Mouse (Mus musculus) brain, embryonic 18.5 days (tissue): Measurements from ENCODE around the gene Intu.

Experiments
- DNase-seq: peaks from one replicate; pipeline ENCODE4 v3.0.0-alpha.2; 2012; ENCODE audit warnings: low read depth, low spot score

Gene Intu

DNA sequence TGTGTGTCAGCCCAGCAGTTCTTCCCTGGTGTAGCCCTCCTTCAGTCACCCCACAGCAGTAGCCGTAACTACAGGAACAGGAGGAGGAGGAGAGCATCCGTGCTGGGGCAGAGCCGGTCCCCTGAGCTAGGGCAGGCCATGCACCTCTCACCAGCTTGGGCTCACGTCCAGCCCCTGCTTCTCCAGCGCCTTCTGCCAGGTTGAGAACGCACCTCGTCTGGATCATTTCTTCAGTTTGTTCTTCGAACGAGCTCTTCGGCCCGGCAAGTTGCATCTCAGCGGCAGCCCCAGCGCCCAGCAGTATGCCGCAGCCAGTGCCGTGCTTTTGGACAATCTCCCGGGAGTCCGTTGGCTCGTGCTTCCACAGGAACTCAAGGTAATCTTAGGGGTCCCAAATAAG, 152.1 kb downstream of the Intu start:
- no peak for DNase-seq

GRCm38 (mm10) chr3:40685855-40686515, 154.9 kb downstream of the Intu start:
- DNase-seq = peak; percentile 16

DNA sequence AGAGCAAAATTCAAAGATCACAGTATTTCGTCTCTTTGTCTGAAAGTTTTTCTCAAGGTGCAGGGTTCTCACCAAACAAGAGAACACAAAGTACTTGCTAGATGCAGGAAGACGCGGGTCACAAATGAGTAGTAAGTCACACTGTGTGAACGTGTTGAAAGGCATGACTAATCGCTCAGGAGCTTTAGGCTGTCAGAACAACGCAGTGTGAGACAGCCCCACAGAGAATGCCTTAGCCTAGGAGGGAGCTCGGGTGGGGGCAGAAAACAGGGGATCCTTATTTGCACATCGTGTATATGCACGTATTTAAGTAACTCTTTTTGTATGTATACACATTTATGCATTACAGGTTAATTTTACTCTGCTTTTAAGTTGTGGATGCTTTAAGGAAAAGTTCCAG, 155.8 kb downstream of the Intu start:
- no peak for DNase-seq

DNA sequence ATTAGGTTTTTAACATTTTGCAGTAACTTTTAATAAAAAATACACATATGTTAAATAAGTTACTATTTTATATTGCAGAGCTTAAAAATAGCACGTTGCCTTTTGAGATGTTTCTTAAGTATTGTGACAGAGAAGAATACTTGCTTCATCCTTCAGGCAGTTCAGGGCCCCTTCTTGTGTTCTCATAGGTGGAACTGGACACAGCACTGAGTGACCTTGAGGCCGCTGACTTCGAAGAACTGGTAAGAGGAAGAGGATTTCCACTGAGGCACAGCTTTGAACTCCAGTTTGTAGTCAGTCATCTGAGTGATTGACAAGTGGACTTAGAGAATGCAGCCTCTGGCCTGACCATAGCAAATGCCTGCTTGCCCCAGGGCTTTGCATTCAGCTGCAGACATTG, 156.5 kb downstream of the Intu start:
- DNase-seq = no peak

- no peak for DNase-seq
These were observed 160.5 kb downstream of the Intu start for GRCm38 (mm10) chr3:40691566-40691965.

DNA sequence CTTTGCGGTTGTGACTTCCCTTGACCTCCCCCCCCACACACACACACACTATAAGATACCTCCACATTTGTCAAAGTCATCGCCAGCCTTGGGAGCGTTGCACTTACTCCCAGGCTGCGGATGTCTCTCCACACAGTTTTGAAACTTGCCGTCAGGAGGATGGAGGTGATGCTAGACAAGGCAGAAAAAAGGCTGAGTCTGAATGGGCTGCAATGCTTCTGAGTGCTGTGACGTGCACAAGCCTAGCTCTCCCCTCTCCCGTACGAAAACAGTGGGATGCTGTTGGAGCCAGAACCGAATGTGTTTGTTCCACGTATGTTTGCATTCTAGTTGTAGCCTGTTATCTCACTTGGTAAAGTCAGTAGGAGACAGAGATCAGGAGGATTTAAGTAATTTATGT, 162.3 kb downstream of the Intu start:
- no peak for DNase-seq

GRCm38 (mm10) chr3:40693960-40694359, 162.9 kb downstream of the Intu start:
- DNase-seq = no peak

DNA sequence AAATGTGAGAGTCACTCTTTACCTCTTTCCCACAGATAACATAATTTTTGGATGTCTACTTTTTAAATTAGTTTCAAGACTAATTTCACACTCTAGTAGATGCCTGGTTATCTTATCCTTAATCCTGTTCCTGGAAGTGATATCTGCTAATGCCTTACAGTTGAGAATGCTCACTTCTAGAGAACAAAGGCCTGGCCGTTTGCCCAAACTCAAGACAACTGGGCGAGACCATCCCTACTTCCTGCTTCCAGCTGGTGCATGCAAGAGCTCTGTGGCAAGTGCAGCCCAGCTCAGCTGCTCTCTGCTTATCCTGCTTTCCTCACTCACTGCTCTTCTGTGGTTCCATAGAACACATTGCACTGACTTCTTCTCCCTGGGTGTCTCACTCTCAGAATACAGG, 163.4 kb downstream of the Intu start:
- no peak for DNase-seq

- DNase-seq = no peak
These were observed 164.1 kb downstream of the Intu start for GRCm38 (mm10) chr3:40695162-40695561.

DNA sequence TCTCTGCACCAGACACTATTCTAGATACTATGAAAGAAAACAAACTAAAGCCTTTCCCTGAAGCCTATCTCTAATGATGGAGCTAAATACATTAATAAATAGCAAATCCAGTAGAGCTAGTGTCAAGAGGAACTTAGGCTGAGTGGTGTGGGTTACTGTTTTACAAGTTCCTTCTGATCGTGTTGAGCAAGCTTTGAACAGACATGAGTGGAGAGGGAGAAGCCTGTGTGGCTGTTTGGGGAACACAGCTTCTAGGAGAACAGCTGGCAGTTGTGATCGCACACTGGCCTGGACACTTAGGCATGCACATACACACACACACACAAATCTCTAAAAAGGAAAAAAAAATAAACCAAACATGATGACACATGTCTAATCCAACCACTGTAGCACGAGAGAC, 167.7 kb downstream of the Intu start:
- no peak for DNase-seq

DNA sequence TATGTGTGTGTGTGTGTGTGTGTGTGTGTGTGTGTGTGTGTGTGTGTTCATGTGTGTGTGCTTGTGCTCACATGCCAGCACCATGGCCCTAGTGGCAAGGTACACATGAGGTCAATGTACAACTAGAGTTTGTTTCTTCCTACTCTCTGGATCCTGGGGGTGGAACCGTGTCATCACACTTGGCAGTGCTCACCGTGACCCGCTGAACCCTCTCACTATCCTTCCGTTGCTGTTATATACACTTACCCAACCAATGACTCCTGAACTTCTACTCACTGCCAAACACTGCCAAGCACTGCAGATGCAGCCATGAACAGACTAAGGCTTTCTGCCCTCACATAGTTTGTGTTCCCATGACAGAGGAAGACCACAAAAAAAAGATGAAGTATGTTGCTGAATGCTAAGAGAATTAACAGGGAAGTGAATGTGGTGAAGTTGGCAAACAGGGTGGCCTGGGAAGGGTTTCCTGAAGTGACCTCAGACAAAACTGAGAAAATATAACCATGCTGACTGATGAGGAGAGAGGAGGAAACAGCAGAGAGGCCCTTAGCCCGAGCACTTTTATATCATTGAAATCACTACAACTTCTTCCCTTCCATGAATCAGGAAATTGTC, 173.8 kb downstream of the Intu start:
- DNase-seq = no peak

DNA sequence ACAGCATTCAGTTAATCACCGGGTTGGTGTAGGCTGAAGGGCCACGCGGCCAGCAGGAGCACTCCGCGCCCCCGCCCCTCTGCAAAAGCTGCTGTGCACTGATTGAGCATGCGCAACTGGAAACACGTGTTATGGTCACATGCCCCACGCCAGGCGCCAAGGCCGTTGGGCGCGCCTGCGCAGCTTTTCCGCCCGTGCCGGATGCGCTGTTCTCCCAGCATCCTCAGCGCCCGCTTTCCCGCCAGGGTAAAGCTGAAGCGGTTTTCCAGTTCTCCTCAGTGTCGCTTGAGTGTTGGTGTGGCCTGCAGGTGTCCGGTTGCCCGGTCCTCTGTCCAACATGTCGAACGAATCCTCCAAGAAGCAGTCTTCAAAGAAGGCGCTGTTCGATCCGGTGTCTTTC, 177.6 kb downstream of the Intu start, which contains the start of gene Slc25a31:
Gene Slc25a31 (plus strand): TSS at position 201 of the 400 bp plus-strand sequence.
- DNase-seq = no peak

- no peak for DNase-seq
These were observed 185.0 kb downstream of the Intu start for GRCm38 (mm10) chr3:40716056-40716455.

DNA sequence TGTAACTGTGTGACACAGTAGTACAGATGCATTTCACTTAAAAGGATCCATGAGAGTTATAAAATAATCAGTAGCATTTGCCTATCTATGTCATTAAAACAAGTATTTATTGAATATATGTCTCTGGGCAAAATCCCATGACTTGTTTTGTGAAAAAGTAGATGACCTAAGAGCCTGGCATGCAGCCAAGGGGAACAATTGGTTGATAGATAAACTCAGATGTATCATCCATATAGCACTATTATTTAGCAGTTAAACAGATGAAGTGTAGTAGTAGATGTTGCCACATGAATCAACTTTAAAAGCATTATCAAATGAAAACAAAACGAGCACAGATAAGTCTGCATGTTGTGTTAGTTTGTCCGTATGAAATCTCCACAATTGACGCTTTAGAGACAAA, 187.9 kb downstream of the Intu start:
- no peak for DNase-seq

DNA sequence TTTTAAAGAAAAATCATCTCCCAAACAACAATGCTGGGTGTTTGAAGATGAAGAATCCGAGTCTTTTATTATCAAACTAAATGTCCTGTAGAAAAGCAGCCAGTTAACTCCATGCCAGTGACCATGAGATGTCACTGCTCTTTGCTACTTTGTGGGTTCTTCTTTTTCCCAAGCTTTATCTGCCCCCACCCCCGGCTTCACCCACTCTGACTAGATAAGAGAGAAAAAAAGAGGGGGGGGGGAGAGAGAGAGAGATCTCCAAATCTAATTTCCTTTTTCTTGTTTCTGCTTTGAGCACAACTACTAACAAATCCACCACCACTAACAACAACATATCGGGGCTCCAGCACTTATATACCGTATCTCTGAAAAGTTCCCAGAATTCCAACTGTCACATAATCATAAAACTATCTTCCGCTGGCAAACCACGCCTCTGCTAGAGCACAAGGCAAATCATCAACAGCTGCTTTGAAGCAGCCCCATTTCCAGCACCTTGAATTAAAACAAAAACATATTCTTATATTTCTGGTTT, 207.4 kb downstream of the Intu start:
- DNase-seq = no peak

DNA sequence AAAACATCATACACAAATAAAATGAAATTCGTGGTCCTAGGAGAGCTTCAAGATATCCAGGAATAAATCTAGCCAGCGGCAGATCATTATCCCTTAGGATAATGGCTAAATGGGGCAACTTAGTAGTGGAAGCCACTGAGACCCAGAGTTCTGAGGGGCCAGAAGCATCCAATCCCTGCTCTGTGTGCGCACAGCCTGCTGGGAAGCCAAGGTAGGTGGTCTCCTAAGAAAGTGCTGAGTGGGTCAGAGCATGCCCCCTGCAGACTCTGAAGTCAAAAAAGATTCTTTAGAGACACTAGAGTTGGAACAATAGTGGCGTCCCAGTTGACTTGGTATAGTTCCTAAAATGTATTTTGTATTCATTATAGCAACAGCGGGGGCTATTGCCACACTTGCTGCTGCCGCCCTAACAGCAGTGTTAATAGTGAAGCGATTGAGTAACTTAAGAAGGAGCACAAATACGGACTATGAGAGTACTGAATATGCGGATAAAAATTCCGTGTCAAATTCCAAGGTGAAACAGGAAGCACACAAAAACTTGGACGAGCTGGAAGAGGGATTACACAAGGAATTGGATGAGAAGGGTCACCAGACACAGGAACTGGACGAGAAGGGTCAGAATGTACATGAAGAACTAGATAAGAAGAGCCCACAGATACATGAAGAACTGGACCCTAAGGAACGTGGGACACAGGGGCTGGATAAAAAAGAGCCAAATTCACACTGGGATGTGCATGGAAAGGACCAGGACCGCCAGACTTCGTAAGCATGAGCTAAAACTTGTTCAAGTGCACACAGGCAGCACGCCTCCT, 213.1 kb downstream of the Intu start, which contains the start of gene Hspa4l:
Gene Hspa4l (plus strand): TSS at position 472 of the 812 bp plus-strand sequence.
- DNase-seq = peak; percentile 37

GRCm38 (mm10) chr3:40744836-40745660, 214.0 kb downstream of the Intu start:
- DNase-seq = peak; percentile 73

GRCm38 (mm10) chr3:40745661-40746547, 214.8 kb downstream of the Intu start:
- DNase-seq = no peak
